Comparison of ENCODE assay signal across 10 mouse cellular contexts in genomic region chr4:43400976-43401375, GRCm38 (mm10). TPM values are rescaled to one million over a fixed set of nuclear protein-coding genes. Genes with fewer than 3 reads are reported as not detected.
DNase-seq lines count a peak whose midpoint lies in the region; ATAC-seq lines count a peak whose summit lies in the region.
"Had no signal": no experiment of that assay in that cellular context is flagged by ENCODE, and none has a peak within 500 bp of the region (broad histone marks: within the 10 kb centered on the region; RNA-seq: fewer than 3 reads in every experiment).

No protein-coding gene starts in this region.

- peaks cover 8% of the 10 kb centered on the region; the same call in 1 of the 2 replicates for H3K4me1 ChIP-seq in forebrain, embryonic 11.5 days (replicated peaks; ENCODE audit: control insufficient read depth, insufficient read depth, low read length)
- peaks cover 15% of the 10 kb centered on the region for H3K4me1 ChIP-seq in forebrain, embryonic 16.5 days (replicated peaks; ENCODE audit: control insufficient read depth, insufficient read depth, low read length)
- H3K4me1 ChIP-seq in embryonic facial prominence, embryonic 15.5 days: peaks cover 50% of the 10 kb centered on the region
- no peaks in the 10 kb centered on the region; the same call in 1 of the 2 replicates for H3K4me1 ChIP-seq in liver, embryonic 12.5 days

- no peaks in the 10 kb centered on the region for H3K36me3 ChIP-seq in forebrain, embryonic 11.5 days (ENCODE audit: control insufficient read depth, insufficient read depth, low read length)
- no peaks in the 10 kb centered on the region for H3K36me3 ChIP-seq in forebrain, embryonic 16.5 days (ENCODE audit: control insufficient read depth, insufficient read depth)
- no peaks in the 10 kb centered on the region for H3K36me3 ChIP-seq in embryonic facial prominence, embryonic 15.5 days
- H3K36me3 ChIP-seq in liver, embryonic 12.5 days: no peaks in the 10 kb centered on the region

- H3K4me2 ChIP-seq in forebrain, embryonic 11.5 days (ENCODE audit: low read depth, low read length, severe bottlenecking): no peak overlapping the region
- no peak overlapping the region for H3K4me2 ChIP-seq in forebrain, embryonic 16.5 days (ENCODE audit: low read length)
- H3K4me2 ChIP-seq in embryonic facial prominence, embryonic 15.5 days (replicated peaks): no peak overlapping the region; the same call in 1 of the 2 replicates
- no peak overlapping the region for H3K4me2 ChIP-seq in liver, embryonic 12.5 days

- no peak overlapping the region for H3K4me3 ChIP-seq in forebrain, embryonic 11.5 days (ENCODE audit: low read depth, low read length)
- H3K4me3 ChIP-seq in forebrain, embryonic 16.5 days (replicated peaks; ENCODE audit: low read length): no peak overlapping the region
- no peak overlapping the region for H3K4me3 ChIP-seq in embryonic facial prominence, embryonic 15.5 days (replicated peaks)
- no peak overlapping the region for H3K4me3 ChIP-seq in liver, embryonic 12.5 days

- WGBS in forebrain, embryonic 11.5 days: 27% methylated on average over 10 of the region's 10 CpGs
- 16% methylated on average over 10 of the region's 10 CpGs for WGBS in forebrain, embryonic 16.5 days
- WGBS in embryonic facial prominence, embryonic 15.5 days: 26% methylated on average over 10 of the region's 10 CpGs
- WGBS in liver, embryonic 12.5 days (ENCODE audit: insufficient replicate concordance): 43% methylated on average over 10 of the region's 10 CpGs

- no peak overlapping the region for H3K27ac ChIP-seq in forebrain, embryonic 11.5 days (ENCODE audit: low read depth, low read length)
- H3K27ac ChIP-seq in forebrain, embryonic 16.5 days (ENCODE audit: low read length): no peak overlapping the region
- peak overlapping the region; percentile 44; the same call in 1 of the 2 replicates for H3K27ac ChIP-seq in embryonic facial prominence, embryonic 15.5 days (replicated peaks)
- no peak overlapping the region for H3K27ac ChIP-seq in liver, embryonic 12.5 days
- H3K27ac ChIP-seq: macrophage had no signal

- H3K9ac ChIP-seq in forebrain, embryonic 11.5 days (ENCODE audit: low read length): no peak overlapping the region
- H3K9ac ChIP-seq in forebrain, embryonic 16.5 days (replicated peaks; ENCODE audit: low read depth, low read length): no peak overlapping the region
- no peak overlapping the region; the same call in 1 of the 2 replicates for H3K9ac ChIP-seq in embryonic facial prominence, embryonic 15.5 days
- no peak overlapping the region for H3K9ac ChIP-seq in liver, embryonic 12.5 days

- no peaks in the 10 kb centered on the region for H3K9me3 ChIP-seq in forebrain, embryonic 11.5 days (ENCODE audit: control insufficient read depth, low read length)
- H3K9me3 ChIP-seq in forebrain, embryonic 16.5 days (ENCODE audit: control insufficient read depth, low read length): no peaks in the 10 kb centered on the region
- no peaks in the 10 kb centered on the region for H3K9me3 ChIP-seq in embryonic facial prominence, embryonic 15.5 days (replicated peaks)
- no peaks in the 10 kb centered on the region for H3K9me3 ChIP-seq in liver, embryonic 12.5 days (replicated peaks)

- ATAC-seq in forebrain, embryonic 11.5 days (replicated peaks; ENCODE audit: low FRiP score): 0 out of 2 replicates have a peak, but pooled peaks have one; percentile 27
- ATAC-seq in forebrain, embryonic 16.5 days: no peak
- ATAC-seq in embryonic facial prominence, embryonic 15.5 days (ENCODE audit: insufficient number of reproducible peaks, low FRiP score, low TSS enrichment, low read depth): peak; percentile 53
- no peak for ATAC-seq in liver, embryonic 12.5 days

- peak; percentile 61 for DNase-seq in forebrain, embryonic 11.5 days (ENCODE audit: low spot score)
- DNase-seq in kidney, postnatal 4 days: peak; percentile 73 to 81
- DNase-seq in kidney, adult 8-10 months: no peak
- DNase-seq in lung, postnatal 14 days: peak; percentile 48
- DNase-seq in adrenal gland, postnatal 14 days: no peak
- DNase-seq: cerebellum, postnatal 10 days had no signal

- no peaks in the 10 kb centered on the region for H3K27me3 ChIP-seq in forebrain, embryonic 11.5 days (ENCODE audit: control insufficient read depth, insufficient read depth, low read length)
- H3K27me3 ChIP-seq in forebrain, embryonic 16.5 days (replicated peaks; ENCODE audit: control insufficient read depth, insufficient read depth, low read length): no peaks in the 10 kb centered on the region
- H3K27me3 ChIP-seq in embryonic facial prominence, embryonic 15.5 days: no peaks in the 10 kb centered on the region
- peaks cover 43% of the 10 kb centered on the region for H3K27me3 ChIP-seq in liver, embryonic 12.5 days (replicated peaks)

RNA-seq across cellular contexts. Expression of gene Rusc2, which starts 19.2 kb away (rescaled TPM):
- 11.6 and 12.4 TPM in 2 replicates for polyA plus RNA-seq in forebrain, embryonic 11.5 days (2014; fragmentation: Nextera tagmentation; extraction: Ambion mirVana)
- 64.6 and 74.8 TPM in 2 replicates for polyA plus RNA-seq in forebrain, embryonic 16.5 days (2015; fragmentation: Nextera tagmentation; extraction: Ambion mirVana)
- 18.2 TPM in 2 replicates for polyA plus RNA-seq in embryonic facial prominence, embryonic 15.5 days (2015; fragmentation: Nextera tagmentation; extraction: Ambion mirVana)
- polyA plus RNA-seq in liver, embryonic 12.5 days (2016; fragmentation: Nextera tagmentation; extraction: Ambion mirVana): 1.7 and 1.9 TPM in 2 replicates
- total RNA-seq in adrenal gland, postnatal 14 days (2021): 34.8 and 38.6 TPM in 2 replicates

RNA-seq across cellular contexts. Expression of gene Fam166b, which starts 28.0 kb away (rescaled TPM):
- 0.28 and 0.31 TPM in 2 replicates for polyA plus RNA-seq in forebrain, embryonic 11.5 days (2014; fragmentation: Nextera tagmentation; extraction: Ambion mirVana)
- 0.47 and 0.68 TPM in 2 replicates for polyA plus RNA-seq in forebrain, embryonic 16.5 days (2015; fragmentation: Nextera tagmentation; extraction: Ambion mirVana)
- 0.41 and 0.44 TPM in 2 replicates for polyA plus RNA-seq in embryonic facial prominence, embryonic 15.5 days (2015; fragmentation: Nextera tagmentation; extraction: Ambion mirVana)
- not detected in 2 replicates for polyA plus RNA-seq in liver, embryonic 12.5 days (2016; fragmentation: Nextera tagmentation; extraction: Ambion mirVana)
- not detected in 2 replicates for total RNA-seq in adrenal gland, postnatal 14 days (2021)
- polyA plus RNA-seq: macrophage had no signal

RNA-seq across cellular contexts. Expression of gene Tesk1, which starts 40.8 kb away (rescaled TPM):
- polyA plus RNA-seq in forebrain, embryonic 11.5 days (2014; fragmentation: Nextera tagmentation; extraction: Ambion mirVana): 9.3 and 10.7 TPM in 2 replicates
- 7.5 and 8.6 TPM in 2 replicates for polyA plus RNA-seq in forebrain, embryonic 16.5 days (2015; fragmentation: Nextera tagmentation; extraction: Ambion mirVana)
- 9.2 and 9.3 TPM in 2 replicates for polyA plus RNA-seq in embryonic facial prominence, embryonic 15.5 days (2015; fragmentation: Nextera tagmentation; extraction: Ambion mirVana)
- polyA plus RNA-seq in liver, embryonic 12.5 days (2016; fragmentation: Nextera tagmentation; extraction: Ambion mirVana): 2.8 and 3.2 TPM in 2 replicates
- total RNA-seq in adrenal gland, postnatal 14 days (2021): 53.9 and 59.0 TPM in 2 replicates

RNA-seq across cellular contexts. Expression of gene Cd72, which starts 53.5 kb away (rescaled TPM):
- 2.6 and 4.8 TPM in 2 replicates for polyA plus RNA-seq in forebrain, embryonic 11.5 days (2014; fragmentation: Nextera tagmentation; extraction: Ambion mirVana)
- 3.6 and 6.5 TPM in 2 replicates for polyA plus RNA-seq in forebrain, embryonic 16.5 days (2015; fragmentation: Nextera tagmentation; extraction: Ambion mirVana)
- 3.1 and 3.8 TPM in 2 replicates for polyA plus RNA-seq in embryonic facial prominence, embryonic 15.5 days (2015; fragmentation: Nextera tagmentation; extraction: Ambion mirVana)
- polyA plus RNA-seq in liver, embryonic 12.5 days (2016; fragmentation: Nextera tagmentation; extraction: Ambion mirVana): 1.1 TPM in 2 replicates
- total RNA-seq in adrenal gland, postnatal 14 days (2021): 2.7 and 12.7 TPM in 2 replicates

Comparison
In these comparisons a context has a peak if more than half of its experiments do, and no peak if none do; other contexts are left out.
1. ATAC-seq: peak in forebrain, embryonic 11.5 days (single experiment) and embryonic facial prominence, embryonic 15.5 days (single experiment); none in forebrain, embryonic 16.5 days (single experiment) and liver, embryonic 12.5 days (single experiment).
2. DNase-seq: peak in forebrain, embryonic 11.5 days (single experiment), kidney, postnatal 4 days (2 of 2) and lung, postnatal 14 days (single experiment); none in kidney, adult 8-10 months (0 of 2) and adrenal gland, postnatal 14 days (single experiment).